In genomic region chr9:116975269-116975668, GRCm38 (mm10) we compare ENCODE assay signal across 17 mouse cellular contexts.
"Had no signal": no experiment of that assay in that cellular context is flagged by ENCODE, and none has a peak within 500 bp of the region (broad histone marks: within the 10 kb centered on the region; RNA-seq: fewer than 3 reads in every experiment).

No protein-coding gene starts in this region.

- H3K9ac ChIP-seq: lung, embryonic 15.5 days; midbrain, embryonic 13.5 days; midbrain, embryonic 15.5 days; neural tube, embryonic 12.5 days; stomach, embryonic 15.5 days had no signal

- ATAC-seq: lung, postnatal 0 days; midbrain, embryonic 13.5 days; midbrain, embryonic 15.5 days had no signal

- H3K4me1 ChIP-seq: megakaryocyte, embryonic 14.5 days; midbrain, embryonic 13.5 days; neural tube, embryonic 12.5 days; stomach, embryonic 15.5 days had no signal

- H3K36me3 ChIP-seq: lung, embryonic 15.5 days; midbrain, embryonic 13.5 days; midbrain, embryonic 15.5 days; neural tube, embryonic 12.5 days; stomach, embryonic 15.5 days had no signal

- DNase-seq: lung, adult 2 months; lung, postnatal 14 days; lung, postnatal 36 days; right cerebral cortex, postnatal 14 days; thymus, adult 2 months; thymus, postnatal 25 days; thymus, postnatal 4 days had no signal

- H3K4me3 ChIP-seq: lung, embryonic 15.5 days; megakaryocyte, embryonic 14.5 days; midbrain, embryonic 13.5 days; midbrain, embryonic 15.5 days; neural tube, embryonic 12.5 days; stomach, embryonic 15.5 days had no signal

- H3K27ac ChIP-seq: lung, embryonic 15.5 days; macrophage; midbrain, embryonic 13.5 days; midbrain, embryonic 15.5 days; neural tube, embryonic 12.5 days; stomach, embryonic 15.5 days; stomach, postnatal 0 days had no signal

- H3K4me2 ChIP-seq: lung, embryonic 15.5 days; midbrain, embryonic 11.5 days; midbrain, embryonic 13.5 days; midbrain, embryonic 15.5 days; neural tube, embryonic 12.5 days; stomach, embryonic 15.5 days had no signal

- H3K9me3 ChIP-seq: lung, embryonic 15.5 days; midbrain, embryonic 13.5 days; midbrain, embryonic 15.5 days; neural tube, embryonic 12.5 days; stomach, embryonic 15.5 days had no signal

- H3K27me3 ChIP-seq: lung, embryonic 15.5 days; megakaryocyte, embryonic 14.5 days; midbrain, embryonic 13.5 days; midbrain, embryonic 15.5 days; neural tube, embryonic 12.5 days; stomach, embryonic 15.5 days had no signal
